Mouse (Mus musculus): ENCODE measurements around the gene Rpf1. TPM values are rescaled to one million over a fixed set of nuclear protein-coding genes. Genes with fewer than 3 reads are reported as not detected.

Rpf1 gene
- total and polyA plus RNA-seq, 3 experiments, result 72.3 to 369 (median 73.6) TPM

- no peaks in the 10 kb centered on the region for H3K27me3 ChIP-seq (ENCODE audit: control insufficient read depth in 1 of 2, insufficient read depth in 2 of 2, low read length in 2 of 2)
- TF ChIP-seq ZNF384 (IDR thresholded peaks at IDR 0.05; ENCODE audit: low read depth, low read length) (no peak), MYB (IDR thresholded peaks at IDR 0.05; ENCODE audit: low read depth, low read length) (no peak), EP300 (IDR thresholded peaks at IDR 0.05; ENCODE audit: low read depth in 1 of 2, low read length in 2 of 2) (no peak)
- no peaks in the 10 kb centered on the region for H3K4me1 ChIP-seq (ENCODE audit: control insufficient read depth in 1 of 2, insufficient read depth in 2 of 2, low read length in 2 of 2)
- H3K9me3 ChIP-seq (replicated peaks; ENCODE audit: insufficient read depth, low read length), result no peaks in the 10 kb centered on the region
- H3K79me2 ChIP-seq (ENCODE audit: control insufficient read depth, insufficient read depth, low read length, poor library complexity), result no peaks in the 10 kb centered on the region
- DNase-seq (ENCODE audit: low read depth, low spot score), result no peak
- no peaks in the 10 kb centered on the region for H3K36me3 ChIP-seq (ENCODE audit: control insufficient read depth in 1 of 2, insufficient read depth in 2 of 2, low read length in 2 of 2)
- no peak overlapping the region for H3K4me3 ChIP-seq (ENCODE audit: control insufficient read depth in 1 of 2, insufficient read depth in 1 of 2, low read depth in 2 of 2, low read length in 2 of 2)
- no peak overlapping the region for H3K27ac ChIP-seq (ENCODE audit: control insufficient read depth, low read depth, low read length)
- H3K9ac ChIP-seq (ENCODE audit: control insufficient read depth, low read depth, low read length, poor library complexity, severe bottlenecking), result no peak overlapping the region
These were observed 46.8 kb downstream of the Rpf1 start for GRCm38 (mm10) chr3:146474428-146474827.

DNA sequence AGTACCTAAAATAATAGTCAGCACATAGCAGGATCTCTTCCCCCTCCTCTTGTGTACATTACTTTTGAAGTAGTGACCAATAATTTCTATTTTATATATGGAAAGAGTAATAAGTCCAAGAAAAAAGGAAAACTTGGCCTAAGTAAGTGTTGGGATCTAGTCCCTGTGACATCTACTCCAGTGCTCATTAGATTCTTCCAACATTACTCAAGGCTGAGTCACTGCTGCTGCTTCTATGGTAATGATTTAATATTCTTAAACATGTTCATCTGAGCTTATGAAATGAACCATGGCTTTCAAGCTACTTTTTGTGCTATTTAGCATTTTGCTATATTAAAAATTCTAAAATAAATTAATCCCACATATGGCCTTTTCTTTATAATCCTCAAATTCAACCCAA lies 47.5 kb downstream of the Rpf1 start:
- no peaks in the 10 kb centered on the region for H3K4me1 ChIP-seq (ENCODE audit: control insufficient read depth in 1 of 2, insufficient read depth in 2 of 2, low read length in 2 of 2)
- no peak for DNase-seq (ENCODE audit: low read depth, low spot score)
- no peak overlapping the region for H3K9ac ChIP-seq (ENCODE audit: control insufficient read depth, low read depth, low read length, poor library complexity, severe bottlenecking)
- no peak overlapping the region for H3K27ac ChIP-seq (ENCODE audit: control insufficient read depth, low read depth, low read length)
- H3K36me3 ChIP-seq (ENCODE audit: control insufficient read depth in 1 of 2, insufficient read depth in 2 of 2, low read length in 2 of 2), result no peaks in the 10 kb centered on the region
- H3K27me3 ChIP-seq (ENCODE audit: control insufficient read depth in 1 of 2, insufficient read depth in 2 of 2, low read length in 2 of 2), result no peaks in the 10 kb centered on the region
- H3K9me3 ChIP-seq (replicated peaks; ENCODE audit: insufficient read depth, low read length), result no peaks in the 10 kb centered on the region
- no peaks in the 10 kb centered on the region for H3K79me2 ChIP-seq (ENCODE audit: control insufficient read depth, insufficient read depth, low read length, poor library complexity)
- H3K4me3 ChIP-seq (ENCODE audit: control insufficient read depth in 1 of 2, insufficient read depth in 1 of 2, low read depth in 2 of 2, low read length in 2 of 2), result no peak overlapping the region
- no peak for TF ChIP-seq RCOR1 (IDR thresholded peaks at IDR 0.05; ENCODE audit: low read depth, low read length)
- TF ChIP-seq TBP (IDR thresholded peaks at IDR 0.05; ENCODE audit: low read depth, low read length), result no peak
- TF ChIP-seq POLR2A (IDR thresholded peaks at IDR 0.05; ENCODE audit: control insufficient read depth in 1 of 2, insufficient read depth in 1 of 2, low read depth in 1 of 2, low read length in 2 of 2, poor library complexity in 1 of 2), result no peak
- no peak for TF ChIP-seq POLR2AphosphoS2 (IDR thresholded peaks at IDR 0.05; ENCODE audit: low read length)

GRCm38 (mm10) chr3:146472657-146473056 lies 48.6 kb downstream of the Rpf1 start:
- Histone ChIP-seq H3K79me2 (ENCODE audit: control insufficient read depth, insufficient read depth, low read length, poor library complexity) (no peaks in the 10 kb centered on the region), H3K36me3 (ENCODE audit: control insufficient read depth in 1 of 2, insufficient read depth in 2 of 2, low read length in 2 of 2) (no peaks in the 10 kb centered on the region)
- TF ChIP-seq RCOR1 (IDR thresholded peaks at IDR 0.05; ENCODE audit: low read depth, low read length) (no peak), KAT2A (conservative IDR thresholded peaks at IDR 0.05; ENCODE audit: low read depth, low read length) (no peak), TBP (IDR thresholded peaks at IDR 0.05; ENCODE audit: low read depth, low read length) (no peak), USF1 (IDR thresholded peaks at IDR 0.05; ENCODE audit: low read depth, low read length) (no peak), TCF12 (IDR thresholded peaks at IDR 0.05; ENCODE audit: low read depth, low read length) (no peak), JUND (IDR thresholded peaks at IDR 0.05; ENCODE audit: low read depth, low read length) (no peak), MYC (IDR thresholded peaks at IDR 0.05; ENCODE audit: low read depth, low read length) (no peak), POLR2A (IDR thresholded peaks at IDR 0.05; ENCODE audit: control insufficient read depth in 1 of 2, insufficient read depth in 1 of 2, low read depth in 1 of 2, low read length in 2 of 2, poor library complexity in 1 of 2) (no peak), MAZ (IDR thresholded peaks at IDR 0.05; ENCODE audit: low read depth, low read length) (no peak), NRF1 (IDR thresholded peaks at IDR 0.05; ENCODE audit: insufficient read depth, low read depth, low read length, poor library complexity, severe bottlenecking) (no peak), ZNF384 (IDR thresholded peaks at IDR 0.05; ENCODE audit: low read depth, low read length) (no peak), TAL1 (IDR thresholded peaks at IDR 0.05; ENCODE audit: low read length) (no peak), HCFC1 (IDR thresholded peaks at IDR 0.05; ENCODE audit: low read depth, low read length) (no peak), NELFE (IDR thresholded peaks at IDR 0.05; ENCODE audit: low read depth, low read length) (no peak), CHD2 (IDR thresholded peaks at IDR 0.05; ENCODE audit: low read length) (no peak), ZMIZ1 (IDR thresholded peaks at IDR 0.05; ENCODE audit: low read depth, low read length) (no peak), SMC3 (IDR thresholded peaks at IDR 0.05; ENCODE audit: low read depth, low read length) (no peak), POLR2AphosphoS5 (IDR thresholded peaks at IDR 0.05; ENCODE audit: borderline replicate concordance, low read depth, low read length) (no peak), BHLHE40 (IDR thresholded peaks at IDR 0.05; ENCODE audit: borderline replicate concordance, low read depth, low read length) (no peak)

More at GRCm38 (mm10) chr3:146472657-146473056, 48.6 kb downstream of the Rpf1 start:
- no peaks in the 10 kb centered on the region for H3K4me1 ChIP-seq (ENCODE audit: control insufficient read depth in 1 of 2, insufficient read depth in 2 of 2, low read length in 2 of 2)
- H3K9ac ChIP-seq (ENCODE audit: control insufficient read depth, low read depth, low read length, poor library complexity, severe bottlenecking), result no peak overlapping the region
- no peak overlapping the region for H3K4me3 ChIP-seq (ENCODE audit: control insufficient read depth in 1 of 2, insufficient read depth in 1 of 2, low read depth in 2 of 2, low read length in 2 of 2)
- H3K9me3 ChIP-seq (replicated peaks; ENCODE audit: insufficient read depth, low read length), result no peaks in the 10 kb centered on the region
- no peak overlapping the region for H3K27ac ChIP-seq (ENCODE audit: control insufficient read depth, low read depth, low read length)
- DNase-seq (ENCODE audit: low read depth, low spot score), result no peak
- no peaks in the 10 kb centered on the region for H3K27me3 ChIP-seq (ENCODE audit: control insufficient read depth in 1 of 2, insufficient read depth in 2 of 2, low read length in 2 of 2)

Measured in MEL (cell line).